Mouse (Mus musculus): ENCODE results near the gene Ces5a. TPM values are rescaled to one million over a fixed set of nuclear protein-coding genes. Genes with fewer than 3 reads are reported as not detected.
"Not testable (repeated sequence)": the region's sequence is repeated elsewhere in the genome, so short reads cannot be mapped to it uniquely, and the experiment has no call there.

Ces5a gene
- 0.07 TPM in 1 of 2 replicates, not detected in the other for polyA plus RNA-seq (2012; rRNA removed)

DNA sequence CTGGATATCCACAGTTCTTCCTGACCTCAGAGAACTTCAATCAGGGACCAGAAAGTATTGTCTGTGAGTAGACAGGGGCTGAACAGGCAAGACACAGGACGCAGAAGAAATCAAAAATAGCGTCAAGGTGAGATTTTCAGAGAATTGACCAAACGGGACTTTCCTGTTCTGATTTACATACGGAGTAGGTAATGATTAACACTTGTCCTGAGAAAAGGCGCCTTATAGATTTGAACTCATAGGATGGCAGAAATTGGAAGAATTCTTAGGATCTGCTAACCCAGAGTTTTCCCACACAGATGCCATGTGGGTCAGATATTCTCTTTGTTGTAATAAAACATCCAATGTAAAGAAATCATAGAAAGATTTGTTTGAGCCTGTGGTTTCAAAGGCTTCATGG is at the start of gene Ces5a:
Gene Ces5a (minus strand): TSS at position 101 of the 400 bp plus-strand sequence.
- DNase-seq (ENCODE audit: low spot score), result no peak

- no peak for DNase-seq (ENCODE audit: low spot score)
These were observed 37.2 kb upstream of the Ces5a start for GRCm38 (mm10) chr8:93572841-93573240.

- DNase-seq (ENCODE audit: low spot score), result no peak
These were observed 36.5 kb upstream of the Ces5a start for GRCm38 (mm10) chr8:93572095-93572501.

DNA sequence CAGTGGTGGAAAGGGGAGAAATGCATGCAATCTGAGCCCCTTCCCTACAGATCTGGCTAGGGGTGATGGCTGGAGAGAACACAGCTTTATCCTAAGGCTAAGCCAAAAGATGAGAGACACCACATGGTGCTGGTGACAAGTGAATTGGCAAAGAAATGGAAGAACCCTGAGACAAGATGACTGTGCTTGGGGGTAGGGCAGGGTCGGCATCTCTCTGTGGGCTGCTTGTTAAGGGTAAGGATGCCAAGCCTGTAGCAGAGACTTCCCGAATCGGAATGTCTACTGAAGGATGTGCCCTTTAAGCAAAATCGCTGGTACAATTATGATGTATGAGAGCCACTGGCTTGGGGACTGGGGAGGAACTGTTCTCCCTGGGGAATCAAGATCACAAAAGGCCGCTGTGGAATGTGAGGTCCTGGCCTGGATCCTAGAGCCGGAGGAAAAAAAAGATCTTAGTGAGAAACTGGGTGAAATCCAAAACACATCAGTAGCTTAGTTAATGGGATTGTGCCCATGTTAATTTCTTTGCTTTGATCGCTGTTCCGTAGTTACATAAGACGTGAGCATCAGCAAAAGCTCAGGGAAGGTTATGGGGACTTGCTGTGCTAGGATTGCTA is 35.8 kb upstream of the Ces5a start:
- DNase-seq (ENCODE audit: low spot score), result no peak

DNA sequence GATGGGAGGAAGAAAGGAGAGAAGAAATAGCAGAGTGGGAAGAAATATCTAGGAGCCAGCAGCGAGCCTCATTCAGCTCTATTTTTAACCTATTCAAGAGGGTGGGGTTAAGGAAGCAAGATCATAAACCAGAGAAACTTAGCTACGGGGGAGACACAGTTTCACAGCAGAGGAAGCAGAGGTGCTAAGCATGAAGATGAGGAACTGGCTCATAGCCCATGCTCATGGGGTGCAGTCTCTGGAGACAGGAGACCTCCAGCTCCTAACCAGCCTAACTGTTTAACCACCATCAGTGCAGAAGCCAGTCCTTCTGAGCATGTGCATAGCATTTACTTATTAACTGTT is 34.5 kb upstream of the Ces5a start:
- no peak for DNase-seq (ENCODE audit: low spot score)

DNA sequence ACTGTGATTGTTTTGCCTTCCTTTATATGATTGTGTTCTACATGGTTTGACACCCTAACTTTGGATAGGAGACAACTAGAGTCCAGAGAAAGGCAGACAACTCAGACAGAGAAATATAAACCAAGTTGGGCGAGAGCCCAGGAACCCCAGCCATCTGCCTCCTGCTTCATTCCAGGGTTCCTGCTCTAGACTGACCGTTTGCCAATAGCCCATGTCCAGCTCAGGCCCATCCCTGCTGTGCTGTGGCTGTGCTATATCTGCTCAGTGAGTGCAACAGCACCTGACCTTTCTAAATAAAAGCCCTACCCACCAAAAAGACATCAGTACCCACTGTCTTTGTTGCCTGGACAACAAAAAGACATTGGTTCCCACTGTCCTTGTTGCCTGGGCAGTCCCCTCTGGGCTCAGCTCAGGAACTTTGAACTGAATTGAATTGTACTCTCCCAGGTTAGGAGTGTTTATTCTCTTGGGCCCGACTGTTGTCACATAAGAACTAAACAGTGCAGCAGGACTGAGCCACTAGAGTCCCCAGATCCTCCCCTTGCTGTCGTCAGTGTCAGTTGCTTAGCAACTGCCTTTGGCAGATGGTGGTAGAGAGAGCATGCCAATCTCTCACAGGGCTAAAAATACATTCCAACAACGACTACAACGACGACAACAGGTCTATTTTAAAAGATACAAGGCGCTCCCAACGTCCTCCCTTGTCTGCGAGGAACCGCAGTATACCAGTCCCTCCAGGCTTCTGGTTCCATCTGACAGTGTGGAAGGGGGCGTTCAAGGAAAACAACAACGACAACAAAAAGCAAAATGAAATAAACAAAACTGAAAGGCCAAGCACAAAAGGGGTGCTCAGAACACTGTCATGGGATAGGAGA is 33.9 kb upstream of the Ces5a start:
- DNase-seq (ENCODE audit: low spot score), result no peak

GRCm38 (mm10) chr8:93568666-93569065 is 33.0 kb upstream of the Ces5a start:
- no peak for DNase-seq (ENCODE audit: low spot score)

- no peak for DNase-seq (ENCODE audit: low spot score)
These were observed 31.5 kb upstream of the Ces5a start for GRCm38 (mm10) chr8:93567086-93567485.

DNA sequence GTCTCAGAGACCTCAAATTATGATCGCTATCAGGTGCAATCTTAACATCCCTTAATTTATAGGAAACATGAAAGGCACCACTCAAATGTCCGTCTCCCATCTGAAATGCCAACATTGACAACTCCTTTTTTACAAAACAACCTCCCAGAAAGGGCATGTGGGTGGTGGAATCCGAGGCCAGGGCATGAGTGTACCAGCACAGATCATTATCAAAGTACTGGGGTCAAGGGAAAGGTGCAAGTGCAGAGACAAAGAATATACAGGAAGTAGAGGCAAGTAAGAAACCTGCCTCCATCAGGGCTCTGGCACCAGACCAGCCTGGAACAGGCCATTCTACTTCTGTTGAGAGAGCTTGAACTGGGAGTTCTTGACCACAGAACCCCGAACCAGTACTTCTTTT is 29.0 kb upstream of the Ces5a start:
- DNase-seq (ENCODE audit: low spot score), result no peak

DNA sequence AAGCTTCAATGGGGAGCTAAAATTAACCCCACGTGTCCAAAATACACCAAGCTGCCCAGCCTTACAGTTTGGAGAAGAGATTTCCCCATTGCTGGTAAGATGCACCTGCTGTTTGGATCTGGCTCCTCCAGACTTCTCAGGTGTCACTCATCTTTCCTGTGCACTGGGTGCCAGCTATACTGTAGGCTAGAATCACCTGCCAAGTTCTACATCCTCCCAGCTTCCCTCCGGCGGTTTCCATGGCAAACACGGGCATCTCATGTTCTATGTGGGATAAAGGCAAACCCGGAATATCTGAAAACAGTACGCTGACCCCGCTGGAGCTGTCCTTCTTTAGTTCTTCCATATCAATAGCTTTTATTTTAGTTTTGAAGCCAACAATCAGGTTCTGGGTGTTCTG is 27.9 kb upstream of the Ces5a start:
- DNase-seq (ENCODE audit: low spot score), result no peak

GRCm38 (mm10) chr8:93562557-93563210 is 27.1 kb upstream of the Ces5a start:
- no peak for DNase-seq (ENCODE audit: low spot score)

DNA sequence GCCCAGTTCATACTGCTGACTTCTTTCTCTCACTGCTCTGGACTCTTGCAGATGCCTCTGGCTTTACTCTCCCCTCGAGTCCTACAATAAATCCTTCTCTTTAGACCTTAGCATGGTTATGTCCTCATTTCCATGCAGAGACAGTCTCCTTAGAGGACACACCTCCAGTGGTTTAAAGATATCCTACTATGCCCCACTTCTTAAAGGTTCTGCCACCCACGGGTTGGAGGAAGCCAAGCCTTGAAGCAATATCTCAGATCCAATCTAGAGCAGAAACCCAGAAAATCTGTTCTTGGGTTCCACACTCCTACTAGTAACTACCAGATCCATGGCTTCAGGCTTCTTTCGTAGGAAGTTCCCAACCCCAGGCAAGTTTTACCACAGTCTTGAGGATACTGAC is 25.6 kb upstream of the Ces5a start:
- no peak for DNase-seq (ENCODE audit: low spot score)

DNA sequence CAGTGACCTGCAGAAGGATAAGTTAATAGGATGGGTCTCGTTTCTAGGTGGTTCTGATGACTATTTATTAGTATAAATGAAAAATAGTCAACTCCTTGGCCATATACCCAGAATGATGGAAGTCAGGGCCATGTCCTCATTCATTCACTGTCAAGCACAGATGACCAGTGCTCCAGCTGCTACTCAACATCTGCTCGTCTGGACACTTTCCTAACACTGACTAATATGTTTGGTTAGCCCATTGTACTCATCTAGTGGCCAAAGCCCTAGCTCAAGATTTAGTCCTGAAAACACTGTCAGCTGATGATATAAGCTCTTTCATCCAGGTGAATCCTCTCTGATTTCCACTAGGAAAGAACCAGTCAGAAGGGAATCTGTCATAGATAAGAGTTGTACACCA is 24.1 kb upstream of the Ces5a start:
- no peak for DNase-seq (ENCODE audit: low spot score)

- DNase-seq (ENCODE audit: low spot score), result no peak
These were observed 33.0 kb downstream of the Ces5a start for GRCm38 (mm10) chr8:93502634-93503033.

GRCm38 (mm10) chr8:93499437-93499836 is 36.2 kb downstream of the Ces5a start:
- no peak for DNase-seq (ENCODE audit: low spot score)

DNA sequence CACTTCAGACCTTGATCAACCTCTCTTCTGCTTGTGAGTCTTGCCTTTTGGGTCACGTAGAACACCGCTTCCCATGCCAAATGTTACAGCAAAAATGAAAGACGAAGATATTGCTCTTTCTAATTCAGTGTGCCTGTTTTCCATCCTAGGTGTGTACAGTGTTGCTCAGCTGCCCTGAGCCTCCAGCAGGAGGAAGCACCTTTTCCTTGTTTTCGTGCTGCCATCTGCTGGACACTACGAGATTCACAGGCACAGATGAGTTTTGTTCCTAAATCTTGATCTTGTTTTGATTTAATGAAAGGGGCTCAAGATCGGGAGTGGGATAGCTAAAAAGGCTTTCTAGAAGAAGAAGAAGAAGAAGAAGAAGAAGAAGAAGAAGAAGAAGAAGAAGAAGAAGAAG is 40.3 kb downstream of the Ces5a start:
- DNase-seq (ENCODE audit: low spot score), result no peak

- DNase-seq (ENCODE audit: low spot score), result no peak
These were observed 46.9 kb downstream of the Ces5a start for GRCm38 (mm10) chr8:93488743-93489142.

GRCm38 (mm10) chr8:93478211-93478610 is 57.4 kb downstream of the Ces5a start:
- DNase-seq (ENCODE audit: low spot score), result no peak

GRCm38 (mm10) chr8:93469733-93470132 is 65.9 kb downstream of the Ces5a start:
- not testable (repeated sequence) for DNase-seq (ENCODE audit: low spot score)

GRCm38 (mm10) chr8:93454258-93454877 is 81.3 kb downstream of the Ces5a start:
- no peak for DNase-seq (ENCODE audit: low spot score)
